Mouse (Mus musculus) kidney, postnatal 4 days (tissue): ENCODE results near the gene Tmem117.

Experiments used
- DNase-seq, 2 experiments: peaks; one replicate each; pipeline ENCODE4 v3.0.0; 2021; ENCODE audit warnings: mixed read lengths in 2 of 2

Gene Tmem117

GRCm38 (mm10) chr15:94649071-94649765 lies 20.2 kb downstream of the Tmem117 start:
- DNase-seq = peak in 1 of 2 experiments; percentile 18

GRCm38 (mm10) chr15:94649766-94650120 lies 20.7 kb downstream of the Tmem117 start:
- no peak for DNase-seq

GRCm38 (mm10) chr15:94651350-94651749 lies 22.3 kb downstream of the Tmem117 start:
- DNase-seq = no peak

- no peak for DNase-seq
Observed at GRCm38 (mm10) chr15:94651969-94652842, 23.2 kb downstream of the Tmem117 start.

GRCm38 (mm10) chr15:94652843-94653206 lies 23.8 kb downstream of the Tmem117 start:
- no peak for DNase-seq

GRCm38 (mm10) chr15:94655811-94656323 lies 26.8 kb downstream of the Tmem117 start:
- DNase-seq = no peak

- DNase-seq = no peak
Observed at GRCm38 (mm10) chr15:94657882-94658281, 28.9 kb downstream of the Tmem117 start.

GRCm38 (mm10) chr15:94658392-94659111 lies 29.5 kb downstream of the Tmem117 start:
- DNase-seq = peak in 1 of 2 experiments; percentile 12

DNA sequence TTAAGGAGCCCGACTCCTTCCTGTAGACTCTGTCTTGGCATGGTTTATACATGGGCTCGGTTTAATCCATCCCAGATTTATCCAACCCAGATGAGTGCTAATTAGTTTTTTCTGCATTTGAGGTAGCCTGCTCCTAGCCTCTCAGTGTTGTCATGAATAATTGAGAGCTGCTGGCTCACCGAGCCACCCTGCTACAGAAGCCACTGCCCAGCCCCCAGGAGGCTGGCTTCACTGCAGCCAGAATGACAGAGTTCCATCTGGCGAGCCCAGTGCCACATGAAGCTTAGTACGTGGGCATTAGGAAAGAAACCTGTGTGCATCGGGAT lies 30.0 kb downstream of the Tmem117 start:
- DNase-seq = no peak

- DNase-seq = no peak
Observed at GRCm38 (mm10) chr15:94660913-94661312, 31.9 kb downstream of the Tmem117 start.

DNA sequence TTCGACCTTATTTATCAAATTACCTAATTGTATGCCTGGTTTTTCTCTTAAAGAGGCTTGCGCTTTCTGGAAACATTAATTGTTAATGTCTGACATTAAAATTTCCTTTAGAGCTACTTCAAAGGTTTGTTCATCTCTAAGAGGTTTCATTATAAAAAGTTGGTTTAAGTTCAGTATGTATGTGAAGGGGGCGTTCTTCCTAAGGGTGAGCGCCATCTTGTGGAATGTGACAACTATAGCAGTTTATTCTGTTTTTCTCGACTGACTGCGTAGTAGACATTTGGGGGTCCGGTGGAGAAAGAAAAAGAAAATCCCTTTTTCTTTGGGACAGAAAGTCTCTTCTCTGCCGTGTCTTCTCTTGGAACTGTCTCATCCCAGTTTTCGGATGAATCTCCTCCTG lies 32.4 kb downstream of the Tmem117 start:
- DNase-seq = peak; percentile 31 to 47

GRCm38 (mm10) chr15:94664612-94665011 lies 35.6 kb downstream of the Tmem117 start:
- DNase-seq = no peak

- no peak for DNase-seq
Observed at GRCm38 (mm10) chr15:94681135-94681534, 52.1 kb downstream of the Tmem117 start.

GRCm38 (mm10) chr15:94684269-94684668 lies 55.2 kb downstream of the Tmem117 start:
- no peak for DNase-seq

- no peak for DNase-seq
Observed at GRCm38 (mm10) chr15:94687176-94687575, 58.1 kb downstream of the Tmem117 start.

GRCm38 (mm10) chr15:94687629-94688028 lies 58.6 kb downstream of the Tmem117 start:
- no peak for DNase-seq

DNA sequence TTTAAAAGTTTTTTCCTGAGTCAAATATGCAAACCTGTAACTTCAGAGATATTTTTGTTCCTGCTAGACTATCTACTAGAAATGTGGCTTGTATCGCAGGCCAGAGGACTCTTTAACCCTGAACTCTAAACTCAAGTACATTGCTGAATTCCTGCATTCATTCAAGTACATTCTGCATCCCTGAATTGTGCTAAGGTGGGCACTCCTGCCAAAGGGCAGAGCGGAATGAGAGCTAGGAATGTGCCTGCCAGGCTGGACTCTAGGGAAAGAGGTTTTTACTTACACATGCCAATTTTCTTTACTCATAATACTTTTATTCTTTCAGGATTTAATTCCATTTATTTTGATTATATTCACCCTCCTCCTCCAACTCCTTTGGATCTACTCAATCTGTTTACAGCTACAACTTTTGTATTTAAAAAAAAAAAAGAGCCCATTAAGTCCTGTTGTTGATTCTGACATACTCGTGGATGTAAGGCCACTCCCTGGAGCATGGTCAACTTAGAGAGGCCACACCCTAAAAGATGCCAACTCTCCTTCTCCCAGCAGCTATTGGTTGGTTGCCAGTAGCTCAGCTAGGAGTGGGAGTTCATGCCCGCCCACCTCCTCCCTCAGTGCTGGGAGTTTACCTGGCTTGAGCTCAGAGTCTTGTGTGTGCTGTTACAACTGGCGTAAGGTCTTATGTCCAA lies 60.3 kb downstream of the Tmem117 start:
- no peak for DNase-seq

DNA sequence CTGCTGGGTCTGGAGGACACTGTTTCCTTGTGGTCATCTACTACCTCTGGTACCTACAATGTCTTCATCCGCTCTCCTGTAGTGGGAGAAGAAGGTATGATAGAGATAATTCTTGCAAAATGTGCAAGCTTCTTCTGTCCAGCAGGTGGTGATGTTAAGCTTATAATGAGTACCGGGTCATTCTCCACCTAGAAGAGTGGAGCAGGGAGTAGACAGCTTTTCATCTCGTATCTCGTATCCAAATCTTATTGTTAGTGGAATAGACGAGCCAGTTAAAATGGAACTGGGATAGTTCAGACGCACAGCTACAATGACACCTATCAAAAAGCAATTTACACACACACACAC lies 60.8 kb downstream of the Tmem117 start:
- DNase-seq = no peak

DNA sequence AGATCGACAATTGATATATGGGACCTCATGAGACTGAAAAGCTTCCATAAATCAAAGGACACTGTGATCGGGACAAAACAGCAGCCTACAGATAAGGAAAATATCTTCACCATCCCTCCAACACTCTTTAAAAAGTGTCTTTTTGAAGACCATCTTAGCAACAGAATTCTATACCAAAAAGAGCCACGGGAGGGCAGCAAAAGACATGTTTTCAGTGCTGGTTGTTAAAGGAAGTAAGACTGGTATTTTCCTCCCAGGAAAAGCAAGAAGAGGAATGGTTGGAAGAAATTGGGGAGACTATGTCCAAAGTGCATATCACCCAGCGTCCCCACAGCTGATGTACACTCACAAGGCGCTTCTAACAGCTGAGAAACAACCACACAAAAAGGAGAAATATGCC lies 93.7 kb downstream of the Tmem117 start:
- DNase-seq = peak; percentile 71 to 74

GRCm38 (mm10) chr15:94732104-94732503 lies 103.1 kb downstream of the Tmem117 start:
- DNase-seq = no peak

- peak; percentile 13 to 14 for DNase-seq
Observed at GRCm38 (mm10) chr15:94769227-94769626, 140.2 kb downstream of the Tmem117 start.

DNA sequence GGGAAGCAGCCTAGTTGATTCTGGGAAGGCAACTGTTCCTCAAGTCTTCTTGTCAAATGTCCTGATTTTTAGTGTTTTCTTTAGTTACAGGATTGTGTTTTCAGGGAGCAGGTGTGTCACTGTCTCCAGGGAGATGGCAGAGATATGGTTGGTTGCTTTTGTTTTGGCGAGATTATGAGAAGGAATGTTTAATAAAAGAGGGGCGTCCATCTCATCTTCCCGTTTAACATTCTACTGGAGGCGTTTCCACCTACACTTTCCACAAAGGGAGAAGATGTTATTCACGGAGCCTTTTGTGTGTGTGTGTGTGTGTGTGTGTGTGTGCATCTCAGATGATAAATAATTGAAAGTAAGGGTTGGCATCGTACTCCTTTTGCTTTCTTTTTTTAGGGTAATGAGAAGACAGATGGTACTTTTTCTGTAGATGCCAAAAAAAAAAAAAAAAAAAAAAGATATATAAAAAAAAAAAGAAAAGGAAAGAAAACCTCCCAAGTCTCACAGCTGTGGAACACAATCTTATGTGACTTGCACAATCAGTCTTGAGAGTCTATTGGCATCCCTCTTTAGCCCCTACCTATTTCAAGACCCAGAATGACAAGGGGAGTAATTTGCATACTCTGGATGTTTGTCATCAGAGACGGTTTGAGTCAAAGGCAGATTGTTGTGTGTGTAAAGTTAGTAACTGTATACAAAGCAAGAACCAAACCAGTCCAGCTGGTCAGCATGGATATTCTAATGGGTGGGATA lies 142.0 kb downstream of the Tmem117 start:
- no peak for DNase-seq
